Mouse (Mus musculus) bone marrow macrophage, adult 2 months (primary cell): Measurements from ENCODE around the gene Ap1s1. TPM values are rescaled to one million over a fixed set of nuclear protein-coding genes. Genes with fewer than 3 reads are reported as not detected.

Experiments
- H3K27ac ChIP-seq: 2 replicates; pipeline ENCODE4 v1.5.1; 2012; ENCODE audit warnings: low read depth, low read length; ENCODE audit not compliant: insufficient read depth
- H3K4me1 ChIP-seq: 2 replicates; pipeline ENCODE4 v1.6.1; 2012; ENCODE audit warnings: low read length; ENCODE audit not compliant: control insufficient read depth, insufficient read depth
- H3K4me3 ChIP-seq: 2 replicates; pipeline ENCODE4 v1.5.1; 2012; ENCODE audit warnings: mild to moderate bottlenecking, low read length, moderate library complexity; ENCODE audit not compliant: insufficient read depth
- CTCF ChIP-seq: IDR thresholded peaks from 2 replicates; pipeline ENCODE4 v1.5.1; 2012; ENCODE audit warnings: low read depth, mild to moderate bottlenecking, low read length, moderate library complexity
- POLR2A ChIP-seq: IDR thresholded peaks from 2 replicates; pipeline ENCODE4 v1.6.1; 2012; ENCODE audit warnings: mild to moderate bottlenecking, low read depth, low read length, borderline replicate concordance
- polyA plus RNA-seq: library from polyadenylated mRNA; stranded (reverse); fragments of >200 nt; gene quantifications from 2 replicates; pipeline ENCODE4 v1.2.4, GENCODE M21; 2012; ENCODE audit not compliant: missing spikeins, insufficient read depth, insufficient read length

Ap1s1 gene
- polyA plus RNA-seq, 1 experiment = 96.8 TPM

DNA sequence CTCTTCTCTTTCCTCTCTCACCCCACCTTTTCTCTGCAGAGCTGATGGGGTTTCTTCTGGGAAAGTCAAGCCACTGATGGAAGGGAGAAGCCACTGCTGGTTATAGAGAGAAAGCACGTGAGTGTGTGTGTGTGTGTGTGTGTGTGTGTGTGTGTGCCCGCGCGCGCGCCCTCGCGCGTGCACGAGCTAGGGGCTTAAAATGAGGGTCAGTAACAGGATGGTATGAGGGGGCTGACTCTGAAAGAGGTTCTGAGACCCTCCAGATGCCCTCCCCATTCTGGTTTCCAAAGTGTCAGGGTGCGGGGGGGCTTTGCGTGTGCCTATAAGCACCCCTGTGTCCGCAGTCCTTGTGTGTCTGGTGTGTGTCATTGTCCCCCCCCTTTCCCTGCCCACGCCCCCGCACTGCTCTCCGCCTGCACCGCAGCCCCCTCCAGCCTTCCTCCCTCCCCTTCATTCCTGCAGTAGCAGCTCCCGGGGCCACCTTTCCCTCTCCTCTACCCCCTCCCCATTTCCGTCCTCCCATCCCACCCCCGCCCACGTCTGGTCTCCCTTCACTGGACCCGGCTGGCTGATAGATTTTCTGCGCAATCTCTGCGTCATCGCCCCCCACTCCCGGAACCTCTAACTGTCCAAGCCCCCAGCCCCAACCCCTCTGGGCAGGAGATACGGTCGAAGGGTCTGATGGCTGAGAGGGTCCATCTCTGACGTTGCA is 17.2 kb downstream of the Ap1s1 start:
- H3K4me3 ChIP-seq = no peak overlapping the region
- H3K27ac ChIP-seq = no peak overlapping the region
- TF ChIP-seq POLR2A (no peak), CTCF (no peak)
- peaks cover 16% of the 10 kb centered on the region for H3K4me1 ChIP-seq

DNA sequence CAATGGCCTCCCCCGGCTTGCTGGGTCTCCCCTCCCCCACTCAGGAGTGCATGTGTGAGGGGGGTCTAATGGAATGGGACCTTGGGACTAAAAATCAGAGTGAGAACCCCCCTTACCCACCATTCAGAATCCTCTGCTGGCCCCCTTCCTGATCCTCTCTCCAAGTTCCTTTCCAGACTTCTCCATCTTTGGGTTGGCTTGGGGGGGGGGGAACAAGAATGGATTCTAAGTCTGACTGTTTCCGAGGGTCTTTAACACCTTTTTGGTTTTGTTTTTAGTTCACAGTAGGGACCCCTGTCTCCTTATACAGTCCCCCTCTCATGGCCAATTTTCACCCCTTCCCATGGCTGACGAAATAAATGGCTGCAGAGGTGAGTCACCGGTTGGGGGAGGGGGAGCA is 19.8 kb downstream of the Ap1s1 start, which contains the start of gene Vgf:
Gene Vgf (plus strand): TSS at position 301 of the 400 bp plus-strand sequence.
- Histone ChIP-seq H3K27ac (no peak within 1 kb of the TSS), H3K4me1 (peaks cover 5% of the 10 kb centered on the region), H3K4me3 (no peak within 1 kb of the TSS)
- no peak for TF ChIP-seq POLR2A
- TF ChIP-seq CTCF = no peak

DNA sequence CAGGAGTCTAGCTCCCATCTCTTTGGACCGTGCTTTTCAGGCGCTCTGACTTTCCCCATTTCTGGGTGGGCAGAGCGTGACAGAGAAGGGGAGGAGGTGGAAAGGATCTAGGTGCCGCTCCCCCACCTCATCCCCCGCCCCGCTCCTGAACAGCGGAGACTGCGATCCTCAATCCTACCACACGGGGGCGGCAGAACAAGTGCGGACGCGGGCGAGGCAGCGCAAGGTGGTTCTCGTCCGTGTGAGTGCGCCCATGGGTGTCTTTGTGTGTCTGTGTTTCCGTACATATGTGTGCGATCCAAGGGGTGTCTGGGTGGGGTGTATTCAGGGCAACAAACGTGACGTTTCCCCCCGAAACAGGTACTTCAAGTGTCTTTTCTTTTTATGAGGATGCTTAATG is 20.8 kb downstream of the Ap1s1 start:
- H3K27ac ChIP-seq = no peak overlapping the region
- H3K4me3 ChIP-seq = no peak overlapping the region
- peak; percentile 83 for TF ChIP-seq CTCF
- no peak for TF ChIP-seq POLR2A
- peaks cover 5% of the 10 kb centered on the region for H3K4me1 ChIP-seq

DNA sequence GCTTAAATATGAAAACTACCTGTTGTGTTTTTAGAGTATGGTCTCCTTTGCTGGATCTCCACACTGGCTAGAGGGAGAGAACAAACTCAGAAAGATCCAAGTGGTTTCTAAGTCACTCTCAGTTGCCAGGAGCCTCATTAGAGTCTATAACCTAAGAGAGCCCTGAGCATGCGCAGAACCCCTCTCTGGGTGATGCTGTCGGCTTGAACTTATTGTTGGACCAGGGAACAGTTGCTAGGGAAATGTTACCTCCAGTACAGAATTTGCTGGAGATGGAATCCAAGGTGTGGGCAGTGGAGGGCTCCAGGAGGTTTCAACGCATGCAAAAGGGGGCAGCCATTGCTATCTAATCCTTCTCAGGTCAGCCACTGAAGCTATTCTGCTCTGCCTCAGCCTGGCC is 21.6 kb downstream of the Ap1s1 start:
- no peak overlapping the region for H3K27ac ChIP-seq
- H3K4me1 ChIP-seq = peaks cover 2% of the 10 kb centered on the region
- TF ChIP-seq CTCF (no peak), POLR2A (no peak)
- H3K4me3 ChIP-seq = no peak overlapping the region

DNA sequence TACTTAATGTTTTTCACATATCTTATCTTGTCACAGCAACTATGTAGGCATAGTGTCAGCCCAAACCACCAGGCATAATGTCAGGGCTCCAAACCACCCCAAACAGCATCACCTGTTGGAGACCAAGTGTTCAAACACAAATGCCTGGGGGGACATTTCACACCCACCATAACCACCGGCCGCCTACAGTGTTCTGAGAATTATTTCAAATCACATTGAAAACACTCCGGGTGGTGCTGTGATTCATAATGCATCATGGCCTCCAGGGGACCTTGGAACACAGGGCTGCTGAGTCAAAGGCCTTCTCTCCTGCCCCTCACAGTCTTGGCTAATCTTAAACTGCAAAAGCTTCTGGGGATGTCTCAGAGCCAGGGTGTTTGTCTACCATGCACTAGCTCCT is 30.0 kb downstream of the Ap1s1 start:
- no peak for TF ChIP-seq CTCF
- Histone ChIP-seq H3K4me1 (no peaks in the 10 kb centered on the region), H3K4me3 (no peak overlapping the region), H3K27ac (no peak overlapping the region)

DNA sequence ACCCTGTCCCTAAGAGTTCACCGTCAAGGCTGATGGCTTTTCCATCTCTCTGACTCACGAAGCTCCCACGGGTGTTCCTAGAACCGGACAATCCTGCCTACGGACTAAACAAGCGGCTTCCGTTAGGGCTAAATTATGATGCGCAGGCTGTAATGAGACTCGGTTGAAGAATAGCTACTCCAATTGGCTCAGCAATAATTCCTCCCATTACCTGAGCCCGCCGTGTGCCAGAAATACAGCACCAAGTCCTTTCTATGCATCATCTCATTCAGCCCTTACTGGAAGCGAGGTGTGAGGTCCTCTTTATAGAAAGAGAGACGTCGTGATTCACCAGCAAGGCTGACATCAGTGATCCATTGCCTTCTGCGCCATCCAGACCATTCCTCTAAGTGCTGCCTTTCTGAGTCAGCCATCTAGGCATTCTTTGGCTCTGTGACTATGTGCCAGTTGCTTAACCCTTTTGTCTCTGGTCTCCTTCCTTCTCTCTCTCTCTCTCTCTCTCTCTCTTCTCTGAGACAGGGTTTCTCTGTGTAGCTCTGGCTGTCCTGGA is 33.5 kb downstream of the Ap1s1 start:
- TF ChIP-seq CTCF = no peak
- TF ChIP-seq POLR2A = no peak
- Histone ChIP-seq H3K4me1 (no peaks in the 10 kb centered on the region), H3K27ac (no peak overlapping the region), H3K4me3 (no peak overlapping the region)

DNA sequence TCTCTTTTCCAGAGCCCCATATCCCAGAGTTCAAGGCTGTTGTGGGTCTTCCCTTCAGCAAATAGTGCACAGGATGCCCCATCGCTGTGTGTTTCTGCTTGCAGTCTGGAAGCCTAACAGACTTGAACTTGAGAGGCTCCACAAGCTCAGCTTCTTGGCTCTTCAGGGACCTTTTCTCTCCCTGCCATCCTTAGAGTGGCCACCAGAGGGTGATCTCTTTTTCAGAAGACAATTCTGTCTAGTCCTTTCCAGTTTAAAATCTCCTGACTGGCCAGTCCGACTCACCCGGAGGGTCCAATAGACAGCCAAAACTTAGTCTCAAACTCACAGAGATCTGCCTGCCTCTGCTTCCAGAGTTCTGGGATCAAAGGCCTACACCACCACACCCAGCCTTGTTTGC is 35.9 kb downstream of the Ap1s1 start:
- no peak overlapping the region for H3K27ac ChIP-seq
- no peaks in the 10 kb centered on the region for H3K4me1 ChIP-seq
- H3K4me3 ChIP-seq = no peak overlapping the region
- TF ChIP-seq POLR2A (no peak), CTCF (peak; percentile 10; the same call in 1 of the 2 replicates)

DNA sequence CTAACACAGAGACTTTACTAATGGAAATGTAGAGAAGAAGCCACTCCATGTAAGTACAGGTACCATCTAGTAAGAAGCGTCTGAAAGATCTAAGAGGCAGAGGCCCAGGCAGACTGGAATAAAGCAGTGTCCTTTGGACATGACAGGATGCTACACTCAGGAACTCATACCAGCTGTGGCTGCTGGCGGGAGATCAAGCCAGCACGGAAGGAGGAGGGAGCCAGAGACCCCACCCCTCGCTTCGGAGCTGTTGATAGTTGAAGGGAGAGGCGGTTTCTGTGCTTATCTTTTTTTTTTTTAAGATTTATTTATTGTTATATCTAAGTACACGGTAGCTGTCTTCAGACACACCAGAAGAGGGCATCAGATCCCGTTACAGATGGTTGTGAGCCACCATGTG is 38.7 kb downstream of the Ap1s1 start:
- TF ChIP-seq POLR2A (no peak), CTCF (no peak)
- Histone ChIP-seq H3K4me1 (no peaks in the 10 kb centered on the region), H3K4me3 (no peak overlapping the region), H3K27ac (no peak overlapping the region)

DNA sequence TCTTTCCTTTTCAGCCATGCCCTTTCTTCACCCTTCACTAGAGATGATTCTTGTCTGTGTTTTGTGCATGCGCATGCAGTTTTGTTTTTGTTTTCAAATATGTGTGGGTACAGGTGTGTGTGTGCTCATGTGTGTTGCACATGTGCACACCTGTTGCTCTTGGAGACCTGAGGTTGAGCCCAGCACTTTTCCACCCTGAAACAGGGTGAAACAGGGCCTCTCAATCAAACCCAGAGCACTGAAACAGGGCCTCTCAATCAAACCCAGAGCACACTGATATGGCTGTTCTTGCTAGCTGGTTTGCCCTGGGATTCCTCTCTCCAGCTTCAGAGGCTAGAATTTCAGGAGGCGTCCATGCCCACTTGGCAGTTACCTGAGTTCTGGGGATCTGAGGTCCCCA is 45.3 kb downstream of the Ap1s1 start:
- H3K4me3 ChIP-seq = no peak overlapping the region
- TF ChIP-seq CTCF (no peak), POLR2A (no peak)

DNA sequence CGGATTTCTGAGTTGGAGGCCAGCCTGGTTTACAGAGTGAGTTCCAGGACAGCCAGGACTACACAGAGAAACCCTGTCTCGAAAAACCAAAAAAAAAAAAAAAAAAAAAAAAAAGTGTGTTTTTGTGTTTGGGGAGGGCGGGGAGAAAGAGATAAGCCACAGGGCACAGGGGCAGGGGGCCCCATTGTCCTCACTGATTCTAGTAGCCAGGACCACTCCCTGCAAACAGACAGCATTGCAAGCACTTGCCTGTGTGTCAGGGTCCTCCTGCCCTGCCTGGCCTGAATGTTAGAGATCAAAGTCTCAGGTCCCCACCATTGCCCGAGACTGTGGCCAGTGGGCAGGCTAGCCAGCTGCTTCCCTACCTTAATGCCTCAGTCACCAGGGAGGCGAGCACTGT is 46.5 kb downstream of the Ap1s1 start:
- H3K4me3 ChIP-seq = no peak overlapping the region
- H3K4me1 ChIP-seq = no peaks in the 10 kb centered on the region
- H3K27ac ChIP-seq = no peak overlapping the region
- TF ChIP-seq CTCF = no peak
- TF ChIP-seq POLR2A = no peak

More for the DNA sequence above, 45.3 kb downstream of the Ap1s1 start:
- H3K4me1 ChIP-seq = no peaks in the 10 kb centered on the region
- no peak overlapping the region for H3K27ac ChIP-seq

DNA sequence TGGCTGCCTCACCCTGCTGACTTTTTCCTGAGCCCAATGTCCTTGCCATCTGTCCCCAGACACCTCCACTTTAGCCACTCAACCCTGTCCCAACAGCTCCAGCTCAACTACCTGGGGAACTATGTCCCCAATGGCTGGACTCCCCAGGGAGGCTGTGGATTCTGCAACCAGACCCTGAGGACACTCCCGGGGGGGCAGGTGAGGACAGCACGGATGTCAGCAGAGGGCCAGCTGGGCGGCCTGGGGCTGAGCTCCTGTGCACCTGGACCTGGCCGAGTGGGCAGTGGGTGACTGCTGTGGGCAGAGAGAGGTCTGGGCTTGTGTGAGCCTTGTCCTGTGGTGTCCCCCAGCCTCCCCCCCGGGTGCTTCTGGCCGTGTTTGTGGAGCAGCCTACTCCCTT is 56.1 kb downstream of the Ap1s1 start:
- peaks cover 11% of the 10 kb centered on the region for H3K4me1 ChIP-seq
- H3K27ac ChIP-seq = no peak overlapping the region
- TF ChIP-seq POLR2A (no peak), CTCF (no peak)
- H3K4me3 ChIP-seq = no peak overlapping the region
